Mouse (Mus musculus) heart, embryonic 11.5 days (tissue): ENCODE results near the gene Wbp4. TPM values are rescaled to one million over a fixed set of nuclear protein-coding genes. Genes with fewer than 3 reads are reported as not detected.
"Not testable (repeated sequence)": the region's sequence is repeated elsewhere in the genome, so short reads cannot be mapped to it uniquely, and the experiment has no call there.

ENCODE experiments used
- ATAC-seq: fragments of 200-750 bp; cut with Nextera tagmentation; replicated peaks from 2 replicates; pipeline ENCODE4 v1.8.0; 2017; ENCODE audit warnings: moderate library complexity; ENCODE audit not compliant: insufficient number of reproducible peaks, low FRiP score, low TSS enrichment
- H3K27ac ChIP-seq: fragments of 300-500 bp; sonication (generic); 2 replicates; pipeline ENCODE4 v1.5.1; 2014; ENCODE audit warnings: mild to moderate bottlenecking, low read depth, low read length
- H3K27me3 ChIP-seq: fragments of 300-500 bp; sonication (generic); 2 replicates; pipeline ENCODE4 v1.6.1; 2014; ENCODE audit warnings: mild to moderate bottlenecking, low read length, mixed read lengths; ENCODE audit not compliant: control insufficient read depth, insufficient read depth
- H3K36me3 ChIP-seq: fragments of 300-500 bp; sonication (generic); 2 replicates; pipeline ENCODE4 v1.6.1; 2014; ENCODE audit warnings: mild to moderate bottlenecking, low read length, moderate library complexity, mixed read lengths; ENCODE audit not compliant: control insufficient read depth, insufficient read depth
- H3K4me1 ChIP-seq: fragments of 300-500 bp; sonication (generic); 2 replicates; pipeline ENCODE4 v1.6.1; 2014; ENCODE audit warnings: low read length; ENCODE audit not compliant: control insufficient read depth, insufficient read depth
- H3K4me2 ChIP-seq: fragments of 300-500 bp; sonication (generic); 2 replicates; pipeline ENCODE4 v1.6.1; 2014; ENCODE audit warnings: mild to moderate bottlenecking, moderate library complexity
- H3K4me3 ChIP-seq: fragments of 300-500 bp; sonication (generic); 2 replicates; pipeline ENCODE4 v1.5.1; 2014; ENCODE audit warnings: low read depth, low read length
- H3K9ac ChIP-seq: fragments of 300-500 bp; sonication (generic); 2 replicates; pipeline ENCODE4 v1.6.1; 2014; ENCODE audit warnings: mild to moderate bottlenecking, low read depth, low read length, moderate library complexity
- H3K9me3 ChIP-seq: fragments of 300-500 bp; sonication (generic); replicated peaks from 2 replicates; pipeline ENCODE4 v1.6.1; 2016; ENCODE audit warnings: low read length; ENCODE audit not compliant: control insufficient read depth
- WGBS: fragments of 180-500 bp; shearing (Covaris S2); extraction: QIAGEN DNeasy Blood & Tissue Kit; methylation state at CpG from one replicate; pipeline ENCODE4 v1.1.7; 2014; ENCODE audit not compliant: insufficient replicate concordance; 5-methylcytosine and 5-hydroxymethylcytosine counted together
- polyA plus RNA-seq: library from polyadenylated mRNA; unstranded; fragments of >200 nt; fragmentation: Nextera tagmentation; extraction: Ambion mirVana; gene quantifications from 2 replicates; pipeline ENCODE4 v1.2.1, GENCODE M21; 2014

Wbp4 gene
- polyA plus RNA-seq, 1 experiment from 2014 or later = 38.2 TPM

- Histone ChIP-seq H3K4me1 (no peaks in the 10 kb centered on the region), H3K27ac (no peak overlapping the region), H3K9me3 (no peaks in the 10 kb centered on the region), H3K4me3 (no peak overlapping the region), H3K36me3 (peaks cover 16% of the 10 kb centered on the region), H3K9ac (no peak overlapping the region), H3K27me3 (no peaks in the 10 kb centered on the region), H3K4me2 (no peak overlapping the region)
- 81% methylated on average over 1 of the region's 1 CpGs for WGBS
- no peak for ATAC-seq
Observed at GRCm38 (mm10) chr14:79460401-79460800, 20.9 kb downstream of the Wbp4 start.

- not testable (repeated sequence) for H3K27me3 ChIP-seq, H3K9ac ChIP-seq, H3K4me1 ChIP-seq, H3K4me3 ChIP-seq, H3K4me2 ChIP-seq, H3K27ac ChIP-seq, ATAC-seq, H3K9me3 ChIP-seq, H3K36me3 ChIP-seq
- WGBS = 89% methylated on average over 6 of the region's 10 CpGs
Observed at GRCm38 (mm10) chr14:79452591-79452934, 28.8 kb downstream of the Wbp4 start.

- WGBS = 10% methylated on average over 39 of the region's 89 CpGs
- H3K4me1 ChIP-seq = not testable (repeated sequence)
Observed at GRCm38 (mm10) chr14:79451681-79452590, 29.4 kb downstream of the Wbp4 start, which contains the start of gene Kbtbd6. Gene Kbtbd6, plus strand, starts transcription at chr14:79451835.

GRCm38 (mm10) chr14:79445055-79445620, 36.2 kb downstream of the Wbp4 start:
- H3K27ac ChIP-seq = no peak overlapping the region
- H3K4me1 ChIP-seq = no peaks in the 10 kb centered on the region
- H3K9ac ChIP-seq = no peak overlapping the region
- ATAC-seq = no peak
- no peaks in the 10 kb centered on the region for H3K27me3 ChIP-seq
- 74% methylated on average over 16 of the region's 16 CpGs for WGBS
- H3K4me3 ChIP-seq = no peak overlapping the region
- H3K4me2 ChIP-seq = no peak overlapping the region
- H3K9me3 ChIP-seq = no peaks in the 10 kb centered on the region
- no peaks in the 10 kb centered on the region for H3K36me3 ChIP-seq

More at GRCm38 (mm10) chr14:79451681-79452590, 29.4 kb downstream of the Wbp4 start, which contains the start of gene Kbtbd6:
- Histone ChIP-seq H3K4me3 (peak within 1 kb of the TSS; percentile 45), H3K27ac (0 out of 2 replicates have a peak within 1 kb of the TSS, but pooled peaks have one; percentile 11), H3K4me2 (peak within 1 kb of the TSS; percentile 58), H3K9ac (peak within 1 kb of the TSS; percentile 56; the same call in 1 of the 2 replicates)
- H3K36me3 ChIP-seq, H3K27me3 ChIP-seq, H3K9me3 ChIP-seq: not testable (repeated sequence)
- ATAC-seq = peak; percentile 81

- WGBS = 86% methylated on average over 9 of the region's 9 CpGs
- Histone ChIP-seq H3K27ac (no peak overlapping the region), H3K4me2 (no peak overlapping the region), H3K36me3 (no peaks in the 10 kb centered on the region), H3K4me3 (no peak overlapping the region), H3K27me3 (no peaks in the 10 kb centered on the region), H3K9ac (no peak overlapping the region), H3K4me1 (no peaks in the 10 kb centered on the region), H3K9me3 (no peaks in the 10 kb centered on the region)
- ATAC-seq = no peak
Observed at GRCm38 (mm10) chr14:79444601-79445000, 36.7 kb downstream of the Wbp4 start.

GRCm38 (mm10) chr14:79441441-79441840, 39.9 kb downstream of the Wbp4 start:
- WGBS = 76% methylated on average over 5 of the region's 5 CpGs
- no peak for ATAC-seq
- Histone ChIP-seq H3K27ac (no peak overlapping the region), H3K9ac (no peak overlapping the region), H3K9me3 (no peaks in the 10 kb centered on the region), H3K4me3 (no peak overlapping the region), H3K27me3 (no peaks in the 10 kb centered on the region), H3K4me2 (no peak overlapping the region), H3K36me3 (no peaks in the 10 kb centered on the region), H3K4me1 (no peaks in the 10 kb centered on the region)

GRCm38 (mm10) chr14:79440655-79441054, 40.7 kb downstream of the Wbp4 start:
- Histone ChIP-seq H3K27me3 (no peaks in the 10 kb centered on the region), H3K4me3 (no peak overlapping the region), H3K9ac (no peak overlapping the region), H3K36me3 (no peaks in the 10 kb centered on the region), H3K4me2 (no peak overlapping the region), H3K27ac (no peak overlapping the region), H3K4me1 (no peaks in the 10 kb centered on the region), H3K9me3 (no peaks in the 10 kb centered on the region)
- no peak for ATAC-seq
- 78% methylated on average over 2 of the region's 2 CpGs for WGBS

- WGBS = 60% methylated on average over 1 of the region's 1 CpGs
- no peaks in the 10 kb centered on the region for H3K27me3 ChIP-seq
Observed at GRCm38 (mm10) chr14:79434068-79434467, 47.3 kb downstream of the Wbp4 start.

More at GRCm38 (mm10) chr14:79434068-79434467, 47.3 kb downstream of the Wbp4 start:
- H3K4me2 ChIP-seq = no peak overlapping the region
- no peaks in the 10 kb centered on the region for H3K9me3 ChIP-seq
- no peaks in the 10 kb centered on the region for H3K4me1 ChIP-seq
- no peak overlapping the region for H3K27ac ChIP-seq
- H3K36me3 ChIP-seq = no peaks in the 10 kb centered on the region
- no peak for ATAC-seq
- H3K4me3 ChIP-seq = no peak overlapping the region
- H3K9ac ChIP-seq = no peak overlapping the region
